Mouse (Mus musculus) erythroblast, embryonic 14.5 days (primary cell): Measurements from ENCODE around the gene Esr1. TPM values are rescaled to one million over a fixed set of nuclear protein-coding genes. Genes with fewer than 3 reads are reported as not detected.
"Not testable (repeated sequence)": the region's sequence is repeated elsewhere in the genome, so short reads cannot be mapped to it uniquely, and the experiment has no call there.

Source experiments
- H3K27me3 ChIP-seq: 2 replicates; pipeline ENCODE4 v1.6.1; 2012; ENCODE audit warnings: inconsistent platforms; ENCODE audit not compliant: control insufficient read depth
- H3K36me3 ChIP-seq: 2 replicates; pipeline ENCODE4 v1.6.1; 2012; ENCODE audit warnings: mild to moderate bottlenecking, inconsistent platforms; ENCODE audit not compliant: control insufficient read depth
- H3K4me1 ChIP-seq: 2 replicates; pipeline ENCODE4 v1.6.1; 2012; ENCODE audit warnings: inconsistent platforms; ENCODE audit not compliant: control insufficient read depth
- H3K4me3 ChIP-seq: replicated peaks from 2 replicates; pipeline ENCODE3; 2012; ENCODE audit warnings: moderate library complexity, mild to moderate bottlenecking, inconsistent platforms
- H3K9me3 ChIP-seq: 2 replicates; pipeline ENCODE4 v1.6.1; 2012; ENCODE audit warnings: low read length, inconsistent platforms, mixed read lengths; ENCODE audit not compliant: control insufficient read depth
- GATA1 ChIP-seq: IDR thresholded peaks from 2 replicates; pipeline ENCODE4 v1.6.1; 2012; ENCODE audit warnings: low read length, inconsistent platforms, mixed read lengths
- TAL1 ChIP-seq: IDR thresholded peaks from 3 replicates; pipeline ENCODE4 v1.6.1; 2012; ENCODE audit warnings: low read length, inconsistent platforms, mixed read lengths
- polyA plus RNA-seq: library from polyadenylated mRNA; stranded (reverse); fragments of >175 nt; gene quantifications from 2 replicates; pipeline ENCODE4 v1.2.3, GENCODE M21; 2012

Esr1 gene
- polyA plus RNA-seq, 1 experiment, result 0.01 TPM

DNA sequence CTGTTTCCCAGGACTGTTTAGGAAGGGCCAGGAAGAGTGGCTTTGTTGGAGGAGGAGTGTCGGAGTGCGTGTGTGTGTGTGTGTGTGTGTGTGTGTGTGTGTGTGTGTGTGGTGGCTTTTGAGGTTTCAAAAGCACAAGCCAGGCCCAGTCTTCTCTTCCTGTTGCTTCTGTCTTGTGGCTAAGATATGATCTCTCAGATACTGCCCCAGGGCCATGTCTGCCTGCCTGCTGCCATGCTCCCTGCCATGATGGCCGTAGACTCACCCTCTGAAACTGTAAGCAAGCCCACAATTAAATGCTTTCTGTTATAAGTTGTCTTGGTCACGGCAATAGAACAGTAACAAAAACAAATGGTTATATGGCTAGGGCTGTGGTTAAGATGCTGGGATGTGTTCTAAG lies 14.2 kb upstream of the Esr1 start:
- H3K36me3 ChIP-seq, result no peaks in the 10 kb centered on the region
- no peaks in the 10 kb centered on the region for H3K4me1 ChIP-seq
- H3K9me3 ChIP-seq, result no peaks in the 10 kb centered on the region
- H3K4me3 ChIP-seq, result no peak overlapping the region
- no peaks in the 10 kb centered on the region for H3K27me3 ChIP-seq
- TF ChIP-seq GATA1, result no peak
- no peak for TF ChIP-seq TAL1

DNA sequence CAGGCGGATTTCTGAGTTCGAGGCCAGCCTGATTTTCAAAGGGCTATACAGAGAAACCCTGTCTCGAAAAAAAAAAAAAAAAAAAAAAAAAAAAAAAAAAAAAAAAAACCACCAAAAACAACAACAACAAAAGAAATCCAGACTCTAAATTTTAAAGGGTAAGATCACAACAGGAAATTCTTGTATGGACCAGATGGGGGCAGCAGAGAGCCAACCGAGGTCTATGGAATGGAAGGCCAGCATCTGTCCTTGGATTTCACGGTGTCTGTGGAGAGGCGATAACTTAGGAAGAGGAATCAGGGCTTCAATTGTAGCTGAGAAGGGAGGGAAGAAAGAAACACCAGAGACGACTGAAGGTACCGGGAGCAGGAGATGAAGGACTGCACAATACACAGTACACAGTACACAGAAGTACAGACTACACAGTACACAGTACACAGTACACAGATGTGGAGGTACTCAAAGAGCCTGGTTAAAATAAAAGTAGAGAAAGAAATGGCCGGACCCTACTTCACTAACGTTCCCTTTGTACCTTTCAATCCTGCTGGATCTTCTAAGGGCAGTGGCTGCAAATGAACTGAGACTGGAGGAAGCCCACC lies 13.1 kb upstream of the Esr1 start:
- TF ChIP-seq TAL1 (no peak), GATA1 (no peak)
- Histone ChIP-seq H3K9me3 (no peaks in the 10 kb centered on the region), H3K36me3 (no peaks in the 10 kb centered on the region), H3K27me3 (no peaks in the 10 kb centered on the region), H3K4me3 (no peak overlapping the region), H3K4me1 (no peaks in the 10 kb centered on the region)

GRCm38 (mm10) chr10:4598916-4599315 lies 12.5 kb upstream of the Esr1 start:
- no peak overlapping the region for H3K4me3 ChIP-seq
- H3K9me3 ChIP-seq, result no peaks in the 10 kb centered on the region
- TF ChIP-seq TAL1 (no peak), GATA1 (no peak)
- H3K27me3 ChIP-seq, result no peaks in the 10 kb centered on the region
- H3K4me1 ChIP-seq, result no peaks in the 10 kb centered on the region
- H3K36me3 ChIP-seq, result no peaks in the 10 kb centered on the region

DNA sequence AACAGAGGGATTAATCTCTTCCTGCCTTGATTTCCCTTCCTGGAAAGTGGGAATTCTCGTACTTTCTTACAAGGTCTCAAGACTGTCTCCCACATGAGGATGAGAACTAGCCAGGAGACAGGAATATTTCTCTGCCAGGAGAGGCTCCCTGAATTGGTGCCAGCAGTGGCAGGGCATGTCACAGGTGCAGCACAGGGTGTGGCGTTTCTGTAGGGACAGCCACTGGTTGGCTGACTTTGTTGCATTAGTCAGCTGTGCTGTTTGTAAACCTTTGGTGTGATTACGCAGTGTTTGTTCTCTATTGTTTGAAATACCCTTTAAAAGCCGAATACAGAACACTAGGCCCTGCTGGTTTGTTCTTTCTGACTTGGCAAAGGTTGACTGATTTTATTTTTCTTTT lies 11.8 kb upstream of the Esr1 start:
- Histone ChIP-seq H3K27me3 (no peaks in the 10 kb centered on the region), H3K9me3 (no peaks in the 10 kb centered on the region), H3K36me3 (no peaks in the 10 kb centered on the region), H3K4me1 (no peaks in the 10 kb centered on the region), H3K4me3 (no peak overlapping the region)
- no peak for TF ChIP-seq GATA1

GRCm38 (mm10) chr10:4600796-4601474 lies 10.5 kb upstream of the Esr1 start:
- TF ChIP-seq TAL1 (no peak), GATA1 (no peak)
- Histone ChIP-seq H3K9me3 (no peaks in the 10 kb centered on the region), H3K4me1 (no peaks in the 10 kb centered on the region), H3K4me3 (no peak overlapping the region), H3K27me3 (no peaks in the 10 kb centered on the region), H3K36me3 (no peaks in the 10 kb centered on the region)

GRCm38 (mm10) chr10:4601612-4602011 lies 9.8 kb upstream of the Esr1 start:
- not testable (repeated sequence) for H3K4me3 ChIP-seq, H3K4me1 ChIP-seq, H3K9me3 ChIP-seq, H3K36me3 ChIP-seq, H3K27me3 ChIP-seq

DNA sequence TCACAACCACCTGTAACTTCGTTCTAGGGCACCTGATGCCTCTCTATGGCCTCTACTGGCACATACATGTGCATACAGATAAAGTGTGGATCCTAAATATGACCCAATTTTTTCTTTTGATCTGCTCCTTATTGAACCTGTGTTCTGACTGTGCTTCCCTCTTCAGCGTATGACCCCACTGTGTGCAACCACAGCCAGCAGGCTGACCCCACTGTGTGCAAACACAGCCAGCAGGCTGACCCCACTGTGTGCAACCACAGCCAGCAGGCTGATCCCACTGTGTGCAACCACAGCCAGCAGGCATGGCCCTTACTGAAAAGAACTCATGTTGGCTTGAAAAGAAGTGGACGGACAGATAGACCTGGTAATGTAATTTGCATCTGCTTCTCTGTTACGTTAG lies 8.9 kb upstream of the Esr1 start:
- Histone ChIP-seq H3K4me1 (no peaks in the 10 kb centered on the region), H3K4me3 (no peak overlapping the region), H3K27me3 (no peaks in the 10 kb centered on the region), H3K9me3 (peaks cover 2% of the 10 kb centered on the region), H3K36me3 (no peaks in the 10 kb centered on the region)
- no peak for TF ChIP-seq GATA1
- TF ChIP-seq TAL1, result no peak

DNA sequence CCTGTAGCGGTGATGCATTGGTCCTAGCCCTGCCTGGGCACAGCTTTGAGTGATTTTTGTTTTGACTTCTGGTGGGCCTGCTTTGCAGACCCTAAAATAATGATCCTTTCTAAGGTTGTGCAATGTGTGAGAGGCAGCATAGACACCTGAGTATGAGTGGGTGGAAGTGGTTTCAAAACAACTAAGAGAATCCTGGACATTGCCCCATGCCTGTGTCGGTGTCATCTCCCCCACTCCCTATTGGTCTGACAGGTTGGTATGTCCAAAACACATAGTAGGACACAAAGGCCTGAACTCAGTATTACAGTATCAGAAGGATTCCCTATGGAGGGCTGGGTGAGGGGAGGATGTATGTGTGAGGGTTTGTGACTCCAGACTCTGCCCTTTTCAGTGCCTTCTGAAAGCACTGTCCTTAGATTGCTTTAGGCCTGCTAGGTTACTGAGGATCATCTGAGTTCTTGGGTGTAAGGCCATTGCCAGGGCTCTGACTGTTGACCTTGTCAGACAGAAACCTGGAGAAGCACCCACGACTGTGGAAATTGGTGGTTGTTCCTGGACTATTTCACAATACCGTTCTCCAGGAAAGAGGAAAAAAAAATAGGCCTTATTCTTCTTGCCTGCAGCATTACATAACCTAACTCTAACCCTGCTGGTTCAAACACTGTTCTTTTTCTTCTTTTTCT lies 6.7 kb upstream of the Esr1 start:
- no peaks in the 10 kb centered on the region for H3K27me3 ChIP-seq
- no peaks in the 10 kb centered on the region for H3K4me1 ChIP-seq
- TF ChIP-seq TAL1 (no peak), GATA1 (no peak)
- no peak overlapping the region for H3K4me3 ChIP-seq
- H3K36me3 ChIP-seq, result no peaks in the 10 kb centered on the region
- H3K9me3 ChIP-seq, result peaks cover 2% of the 10 kb centered on the region

- Histone ChIP-seq H3K4me3 (no peak overlapping the region), H3K36me3 (no peaks in the 10 kb centered on the region), H3K9me3 (peaks cover 2% of the 10 kb centered on the region), H3K27me3 (no peaks in the 10 kb centered on the region), H3K4me1 (no peaks in the 10 kb centered on the region)
- TF ChIP-seq GATA1 (no peak), TAL1 (no peak)
Measured at GRCm38 (mm10) chr10:4610234-4610633, 1.2 kb upstream of the Esr1 start.
